Mouse (Mus musculus) midbrain, embryonic 10.5 days (tissue): ENCODE measurements at regions not wholly inside any gene's neighbourhood (a gene's known extent, or its start where the extent isn't known, plus 50 kb on each side); places are given as distances from the start of the nearest gene placed in this dataset.

Experiments
- DNase-seq: peaks from one replicate; pipeline ENCODE4 v3.0.0-alpha.2; 2017; ENCODE audit warnings: low spot score
- H3K27ac ChIP-seq: fragments of 300-500 bp; sonication (generic); replicated peaks from 2 replicates; pipeline ENCODE4 v1.5.1; 2016; ENCODE audit warnings: mild to moderate bottlenecking
- H3K27me3 ChIP-seq: fragments of 300-500 bp; sonication (generic); 2 replicates; pipeline ENCODE4 v1.6.1; 2016; ENCODE audit warnings: low read depth, mild to moderate bottlenecking; ENCODE audit not compliant: poor library complexity, severe bottlenecking
- H3K36me3 ChIP-seq: fragments of 300-500 bp; sonication (generic); 2 replicates; pipeline ENCODE4 v1.6.1; 2016; ENCODE audit warnings: mild to moderate bottlenecking, moderate library complexity
- H3K4me1 ChIP-seq: fragments of 300-500 bp; sonication (generic); 2 replicates; pipeline ENCODE4 v1.6.1; 2016
- H3K4me3 ChIP-seq: fragments of 300-500 bp; sonication (generic); 2 replicates; pipeline ENCODE4 v1.5.1; 2016; ENCODE audit warnings: mild to moderate bottlenecking, moderate library complexity
- H3K9me3 ChIP-seq: fragments of 300-500 bp; sonication (generic); replicated peaks from 2 replicates; pipeline ENCODE4 v1.6.1; 2016; ENCODE audit warnings: mild to moderate bottlenecking
- WGBS: fragments of 180-500 bp; shearing (Covaris S2); methylation state at CpG from one replicate; pipeline ENCODE4 v1.1.7; 2016; 5-methylcytosine and 5-hydroxymethylcytosine counted together

DNA sequence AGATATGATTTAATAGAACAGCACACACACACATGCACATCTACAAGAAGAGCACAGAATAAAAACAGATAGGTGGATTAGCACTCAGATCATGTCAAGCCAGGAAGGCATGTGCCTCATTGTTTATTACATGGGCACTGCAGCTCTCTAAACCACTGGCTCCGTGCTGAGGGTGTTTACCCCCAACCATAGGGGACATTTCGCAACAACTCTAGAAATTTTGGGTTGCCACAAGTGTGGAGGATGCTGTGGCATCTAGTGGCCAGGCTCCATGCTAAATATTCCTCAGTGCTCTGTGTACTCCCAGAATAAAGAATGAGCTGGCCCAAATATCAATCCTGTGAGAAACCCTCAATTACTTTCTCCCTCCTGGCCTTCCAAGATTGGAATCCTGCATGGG is 85.8 kb upstream of the Cadm1 start:
- WGBS = 93% methylated on average over 2 of the region's 2 CpGs
- Histone ChIP-seq H3K4me3 (no peak overlapping the region), H3K36me3 (no peaks in the 10 kb centered on the region), H3K27me3 (peaks cover 31% of the 10 kb centered on the region), H3K27ac (no peak overlapping the region), H3K9me3 (no peaks in the 10 kb centered on the region), H3K4me1 (peaks cover 22% of the 10 kb centered on the region)
- no peak for DNase-seq

DNA sequence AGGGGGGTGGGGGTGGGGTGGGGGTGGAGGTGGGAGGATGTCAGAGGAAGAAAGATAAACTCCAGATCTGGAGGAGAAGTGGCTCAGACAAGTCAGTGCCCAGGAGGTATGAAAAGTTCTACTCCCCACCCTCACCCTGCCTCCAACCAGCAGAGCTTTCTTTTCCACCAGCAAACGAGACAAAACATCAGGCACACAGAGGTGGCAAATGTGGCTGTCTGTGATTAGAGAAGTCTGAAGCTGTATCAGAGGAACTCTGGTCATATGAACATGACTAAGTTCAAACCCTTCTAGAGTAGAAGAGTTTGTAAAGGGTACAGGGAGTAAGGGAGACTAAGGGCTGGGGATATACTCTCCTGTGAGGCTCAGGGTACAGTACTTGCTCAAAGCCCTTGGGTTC is 85.2 kb upstream of the Cadm1 start:
- no peak for DNase-seq
- H3K4me1 ChIP-seq = peaks cover 17% of the 10 kb centered on the region
- H3K27ac ChIP-seq = no peak overlapping the region
- WGBS = 44% methylated on average over 1 of the region's 1 CpGs
- no peaks in the 10 kb centered on the region for H3K36me3 ChIP-seq
- no peaks in the 10 kb centered on the region for H3K9me3 ChIP-seq
- H3K27me3 ChIP-seq = peaks cover 25% of the 10 kb centered on the region
- no peak overlapping the region for H3K4me3 ChIP-seq

GRCm38 (mm10) chr9:47445332-47445731 is 84.6 kb upstream of the Cadm1 start:
- WGBS = 83% methylated on average over 6 of the region's 6 CpGs
- H3K27me3 ChIP-seq = peaks cover 21% of the 10 kb centered on the region
- H3K4me1 ChIP-seq = peaks cover 11% of the 10 kb centered on the region
- no peak overlapping the region for H3K27ac ChIP-seq
- H3K4me3 ChIP-seq = no peak overlapping the region
- H3K36me3 ChIP-seq = no peaks in the 10 kb centered on the region
- DNase-seq = no peak
- H3K9me3 ChIP-seq = no peaks in the 10 kb centered on the region

GRCm38 (mm10) chr9:47452752-47453151 is 77.2 kb upstream of the Cadm1 start:
- H3K27me3 ChIP-seq = no peaks in the 10 kb centered on the region
- H3K4me1 ChIP-seq = no peaks in the 10 kb centered on the region
- H3K27ac ChIP-seq = no peak overlapping the region
- H3K36me3 ChIP-seq = no peaks in the 10 kb centered on the region
- 0 out of 2 replicates have a peak, but pooled peaks cover 4% of the 10 kb centered on the region for H3K9me3 ChIP-seq
- H3K4me3 ChIP-seq = no peak overlapping the region
- DNase-seq = no peak
- WGBS = 81% methylated on average over 4 of the region's 4 CpGs

DNA sequence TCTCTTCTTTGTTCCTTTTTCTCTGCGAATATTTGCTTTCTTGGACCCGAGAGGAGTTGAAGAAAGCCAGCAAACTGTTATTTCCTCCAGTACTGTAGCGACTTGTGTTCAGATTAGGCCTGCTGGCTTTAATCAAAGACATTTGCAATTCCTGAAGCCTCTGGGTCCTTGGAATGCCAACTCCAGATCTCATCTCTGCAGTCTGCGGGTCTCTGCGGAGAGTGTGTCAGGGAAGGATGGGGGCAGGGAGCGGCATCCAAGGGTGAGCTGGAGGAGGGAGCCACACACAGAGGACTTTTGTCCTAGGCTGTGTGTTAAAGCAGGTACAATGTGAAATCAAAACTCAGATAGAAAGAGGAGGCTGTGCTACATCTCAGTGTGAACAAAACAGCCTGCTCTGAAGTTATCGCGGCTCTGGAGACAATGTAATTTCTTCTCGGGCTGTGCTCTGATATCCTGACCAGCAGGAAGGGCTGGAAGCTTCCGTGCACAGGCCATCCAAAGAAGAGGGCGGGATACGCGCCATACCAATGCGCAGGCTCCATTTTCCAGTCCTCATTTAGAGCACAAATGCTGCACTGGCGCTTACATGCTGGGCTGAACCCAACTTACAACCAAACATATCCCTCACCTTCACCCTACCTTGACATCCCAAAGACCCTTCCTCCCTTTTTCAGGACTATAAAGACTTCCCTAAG is 71.1 kb upstream of the Cadm1 start:
- WGBS = 54% methylated on average over 15 of the region's 15 CpGs
- no peak for DNase-seq
- no peak overlapping the region for H3K4me3 ChIP-seq

GRCm38 (mm10) chr9:47459461-47460049 is 70.4 kb upstream of the Cadm1 start:
- Histone ChIP-seq H3K4me3 (no peak overlapping the region), H3K9me3 (0 out of 2 replicates have a peak, but pooled peaks cover 4% of the 10 kb centered on the region), H3K27me3 (peaks cover 10% of the 10 kb centered on the region), H3K27ac (no peak overlapping the region), H3K4me1 (peaks cover 9% of the 10 kb centered on the region; the same call in 1 of the 2 replicates), H3K36me3 (no peaks in the 10 kb centered on the region)
- 86% methylated on average over 8 of the region's 8 CpGs for WGBS
- no peak for DNase-seq

More for the DNA sequence above, 71.1 kb upstream of the Cadm1 start:
- Histone ChIP-seq H3K27me3 (peaks cover 10% of the 10 kb centered on the region), H3K9me3 (0 out of 2 replicates have a peak, but pooled peaks cover 4% of the 10 kb centered on the region), H3K27ac (no peak overlapping the region), H3K4me1 (peaks cover 9% of the 10 kb centered on the region; the same call in 1 of the 2 replicates), H3K36me3 (no peaks in the 10 kb centered on the region)

DNA sequence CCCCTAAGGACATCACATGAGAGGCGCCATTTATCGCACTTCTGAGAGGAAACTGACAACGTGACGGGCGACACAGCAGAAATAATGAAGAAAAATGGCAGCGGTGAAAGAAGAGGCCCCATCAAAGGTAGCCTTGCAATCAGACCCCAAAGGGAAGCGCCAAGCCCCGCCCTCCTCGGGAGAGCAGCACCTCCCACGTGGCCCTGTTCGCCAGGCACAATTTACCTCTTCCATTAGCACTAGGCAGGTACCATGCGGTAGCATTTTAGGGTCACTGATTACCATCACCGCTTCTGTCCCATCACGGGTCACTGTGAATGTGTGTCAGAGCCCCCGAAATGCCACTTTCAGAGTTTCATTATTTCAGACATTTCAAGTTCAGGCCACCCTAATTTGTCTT is 69.7 kb upstream of the Cadm1 start:
- Histone ChIP-seq H3K27me3 (peaks cover 10% of the 10 kb centered on the region), H3K4me1 (peaks cover 9% of the 10 kb centered on the region; the same call in 1 of the 2 replicates), H3K4me3 (no peak overlapping the region), H3K27ac (no peak overlapping the region), H3K36me3 (no peaks in the 10 kb centered on the region), H3K9me3 (0 out of 2 replicates have a peak, but pooled peaks cover 4% of the 10 kb centered on the region)
- no peak for DNase-seq
- 89% methylated on average over 15 of the region's 15 CpGs for WGBS

GRCm38 (mm10) chr9:47461915-47462314 is 68.1 kb upstream of the Cadm1 start:
- peaks cover 10% of the 10 kb centered on the region for H3K27me3 ChIP-seq
- H3K4me3 ChIP-seq = no peak overlapping the region
- H3K27ac ChIP-seq = no peak overlapping the region
- no peak for DNase-seq
- no peaks in the 10 kb centered on the region for H3K9me3 ChIP-seq
- WGBS = 97% methylated on average over 3 of the region's 3 CpGs
- H3K36me3 ChIP-seq = no peaks in the 10 kb centered on the region
- H3K4me1 ChIP-seq = peaks cover 9% of the 10 kb centered on the region; the same call in 1 of the 2 replicates

- WGBS = 93% methylated on average over 3 of the region's 3 CpGs
These were observed 63.2 kb upstream of the Cadm1 start for GRCm38 (mm10) chr9:47466767-47467166.

GRCm38 (mm10) chr9:47467815-47468214 is 62.2 kb upstream of the Cadm1 start:
- Histone ChIP-seq H3K9me3 (no peaks in the 10 kb centered on the region), H3K4me3 (no peak overlapping the region), H3K27me3 (peaks cover 5% of the 10 kb centered on the region; the same call in 1 of the 2 replicates), H3K36me3 (no peaks in the 10 kb centered on the region), H3K27ac (no peak overlapping the region), H3K4me1 (peaks cover 14% of the 10 kb centered on the region)
- 89% methylated on average over 9 of the region's 9 CpGs for WGBS
- DNase-seq = no peak

More at GRCm38 (mm10) chr9:47466767-47467166, 63.2 kb upstream of the Cadm1 start:
- Histone ChIP-seq H3K4me3 (no peak overlapping the region), H3K27me3 (peaks cover 5% of the 10 kb centered on the region; the same call in 1 of the 2 replicates), H3K4me1 (peaks cover 9% of the 10 kb centered on the region), H3K27ac (no peak overlapping the region), H3K9me3 (no peaks in the 10 kb centered on the region), H3K36me3 (no peaks in the 10 kb centered on the region)
- DNase-seq = no peak

DNA sequence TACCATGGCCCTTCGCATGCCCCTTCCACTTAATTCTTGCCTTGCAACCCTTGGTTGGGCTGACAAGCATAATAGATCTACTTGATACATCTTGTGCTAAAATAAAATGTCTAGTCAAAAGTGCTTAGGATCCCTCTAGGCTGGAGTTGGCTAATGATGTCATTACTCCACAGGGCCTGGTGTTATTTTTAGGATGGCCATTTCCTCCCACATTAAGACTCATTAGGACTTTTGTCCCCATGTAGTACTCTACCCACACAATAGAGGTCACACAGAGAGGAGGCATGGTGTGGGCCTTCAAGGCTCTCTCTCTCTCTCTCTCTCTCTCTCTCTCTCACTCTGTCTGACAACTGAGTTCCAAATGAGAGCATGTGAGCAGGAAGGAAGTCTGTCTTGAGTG is 60.4 kb upstream of the Cadm1 start:
- 98% methylated on average over 1 of the region's 1 CpGs for WGBS
- no peak overlapping the region for H3K4me3 ChIP-seq

DNA sequence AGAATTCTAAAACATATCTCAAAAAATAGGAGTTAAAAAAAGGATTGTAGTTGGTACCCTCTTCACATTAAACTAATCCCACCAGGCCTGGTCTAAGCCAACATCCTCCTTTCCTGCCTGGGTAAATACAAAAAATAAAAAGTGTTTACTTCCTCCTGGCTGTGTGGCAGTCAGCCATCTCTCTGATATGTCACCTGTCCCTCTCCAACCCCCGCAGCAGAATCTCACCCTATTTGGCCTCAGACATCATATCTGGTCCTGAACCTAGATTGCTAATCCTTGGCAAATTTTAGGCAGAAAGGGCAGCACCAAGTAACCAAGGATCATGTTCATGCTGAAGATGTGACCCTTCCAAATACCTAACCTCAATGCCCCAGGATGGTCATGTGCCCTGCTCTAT is 59.2 kb upstream of the Cadm1 start:
- Histone ChIP-seq H3K4me1 (peaks cover 14% of the 10 kb centered on the region), H3K27ac (no peak overlapping the region), H3K27me3 (peaks cover 5% of the 10 kb centered on the region; the same call in 1 of the 2 replicates), H3K36me3 (no peaks in the 10 kb centered on the region), H3K4me3 (no peak overlapping the region), H3K9me3 (no peaks in the 10 kb centered on the region)
- WGBS = 82% methylated on average over 1 of the region's 1 CpGs
- no peak for DNase-seq

More for the DNA sequence above, 60.4 kb upstream of the Cadm1 start:
- H3K27me3 ChIP-seq = peaks cover 5% of the 10 kb centered on the region; the same call in 1 of the 2 replicates
- H3K4me1 ChIP-seq = peaks cover 14% of the 10 kb centered on the region
- no peak overlapping the region for H3K27ac ChIP-seq
- no peak for DNase-seq
- no peaks in the 10 kb centered on the region for H3K36me3 ChIP-seq
- H3K9me3 ChIP-seq = no peaks in the 10 kb centered on the region

- no peaks in the 10 kb centered on the region for H3K36me3 ChIP-seq
- 39% methylated on average over 10 of the region's 10 CpGs for WGBS
- peaks cover 14% of the 10 kb centered on the region for H3K4me1 ChIP-seq
- no peaks in the 10 kb centered on the region for H3K9me3 ChIP-seq
- DNase-seq = no peak
- no peak overlapping the region for H3K4me3 ChIP-seq
- H3K27ac ChIP-seq = no peak overlapping the region
- H3K27me3 ChIP-seq = peaks cover 5% of the 10 kb centered on the region; the same call in 1 of the 2 replicates
These were observed 58.1 kb upstream of the Cadm1 start for GRCm38 (mm10) chr9:47471767-47472420.
